Comparison of ENCODE assay signal across 16 mouse cellular contexts in the genomic region with DNA sequence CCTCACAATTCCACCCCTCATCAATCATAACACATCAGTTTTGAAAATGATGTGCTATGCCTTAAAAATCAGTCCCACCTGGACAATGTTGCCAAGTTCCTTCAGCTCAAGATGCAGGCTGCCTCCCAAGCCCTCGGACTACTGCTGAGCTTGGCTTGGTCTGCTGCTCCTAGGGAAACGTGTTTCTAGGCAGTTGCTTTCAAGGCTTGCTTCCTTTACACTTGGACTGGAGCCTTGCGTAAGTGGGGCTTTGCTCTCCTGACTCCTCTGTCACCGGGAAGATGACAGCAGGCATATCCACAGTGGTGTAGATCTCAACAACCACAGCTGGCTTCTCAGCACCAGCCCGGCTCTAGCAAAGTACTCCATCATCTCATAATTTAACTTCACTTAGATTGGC.
DNase-seq lines count a peak whose midpoint lies in the region; ATAC-seq lines count a peak whose summit lies in the region.
"Had no signal": no experiment of that assay in that cellular context is flagged by ENCODE, and none has a peak within 500 bp of the region (broad histone marks: within the 10 kb centered on the region; RNA-seq: fewer than 3 reads in every experiment).

No protein-coding gene starts in this region.

- H3K36me3 ChIP-seq in heart, embryonic 15.5 days, result no peaks in the 10 kb centered on the region
- no peaks in the 10 kb centered on the region for H3K36me3 ChIP-seq in heart, embryonic 11.5 days (ENCODE audit: control insufficient read depth, insufficient read depth, low read length)
- H3K36me3 ChIP-seq: hindbrain, embryonic 15.5 days; liver, embryonic 13.5 days had no signal

- ATAC-seq in heart, embryonic 15.5 days (replicated peaks; ENCODE audit: insufficient number of reproducible peaks, insufficient read depth, low FRiP score, low read depth), result no peak
- ATAC-seq in heart, embryonic 11.5 days (replicated peaks; ENCODE audit: insufficient number of reproducible peaks, low FRiP score, low TSS enrichment), result no peak
- ATAC-seq in megakaryocyte, adult 5-6 weeks (ENCODE audit: poor library complexity, severe bottlenecking), result peak; percentile 45
- ATAC-seq: CD4-positive, CD25-positive, alpha-beta regulatory T cell, adult 4 months; forebrain, embryonic 13.5 days; intestine, embryonic 16.5 days had no signal

- 64% methylated on average over 5 of the region's 5 CpGs for WGBS in heart, embryonic 15.5 days
- 81% methylated on average over 5 of the region's 5 CpGs for WGBS in heart, embryonic 11.5 days (ENCODE audit: insufficient replicate concordance)

- peaks cover 7% of the 10 kb centered on the region for H3K4me1 ChIP-seq in heart, embryonic 15.5 days (replicated peaks)
- no peaks in the 10 kb centered on the region for H3K4me1 ChIP-seq in heart, embryonic 11.5 days (ENCODE audit: control insufficient read depth, insufficient read depth, low read length)
- H3K4me1 ChIP-seq: kidney, embryonic 15.5 days had no signal

- peak overlapping the region; percentile 24; the same call in 1 of the 2 replicates for H3K27ac ChIP-seq in heart, embryonic 15.5 days
- no peak overlapping the region for H3K27ac ChIP-seq in heart, embryonic 11.5 days (ENCODE audit: low read depth, low read length)
- H3K27ac ChIP-seq: forebrain, embryonic 13.5 days; hindbrain, embryonic 15.5 days; kidney, embryonic 15.5 days; liver, embryonic 13.5 days had no signal

- H3K9ac ChIP-seq in heart, embryonic 15.5 days, result no peak overlapping the region
- H3K9ac ChIP-seq in heart, embryonic 11.5 days (ENCODE audit: low read depth, low read length), result no peak overlapping the region
- H3K9ac ChIP-seq: forebrain, embryonic 13.5 days; hindbrain, embryonic 15.5 days; kidney, embryonic 15.5 days; liver, embryonic 13.5 days had no signal

- H3K9me3 ChIP-seq in heart, embryonic 15.5 days (replicated peaks), result no peaks in the 10 kb centered on the region
- H3K9me3 ChIP-seq in heart, embryonic 11.5 days (replicated peaks; ENCODE audit: control insufficient read depth, low read length), result no peaks in the 10 kb centered on the region
- H3K9me3 ChIP-seq: forebrain, embryonic 13.5 days; G1E; hindbrain, embryonic 15.5 days; kidney, embryonic 15.5 days; liver, embryonic 13.5 days had no signal

- DNase-seq in brain, adult 2 months (ENCODE audit: low read depth, low spot score), result peak; percentile 23
- DNase-seq in cerebellum, adult 9-10 months, result peak; percentile 30
- DNase-seq in left cerebral cortex, adult 11 months (ENCODE audit: low spot score), result no peak
- no peak for DNase-seq in lung, postnatal 36 days
- DNase-seq: gastrocnemius, postnatal 25 days; left cerebral cortex, postnatal 4 days; liver, embryonic 13.5 days had no signal

- no peaks in the 10 kb centered on the region for H3K27me3 ChIP-seq in heart, embryonic 15.5 days
- H3K27me3 ChIP-seq in heart, embryonic 11.5 days (ENCODE audit: control insufficient read depth, insufficient read depth, low read length), result no peaks in the 10 kb centered on the region
- H3K27me3 ChIP-seq: forebrain, embryonic 13.5 days; hindbrain, embryonic 15.5 days; kidney, embryonic 15.5 days; liver, embryonic 13.5 days had no signal

- no peak overlapping the region for H3K4me3 ChIP-seq in heart, embryonic 15.5 days
- H3K4me3 ChIP-seq in heart, embryonic 11.5 days (ENCODE audit: low read depth, low read length), result no peak overlapping the region
- H3K4me3 ChIP-seq: forebrain, embryonic 13.5 days; hindbrain, embryonic 15.5 days; kidney, embryonic 15.5 days; liver, embryonic 13.5 days had no signal

- no peak overlapping the region for H3K4me2 ChIP-seq in heart, embryonic 15.5 days
- no peak overlapping the region for H3K4me2 ChIP-seq in heart, embryonic 11.5 days
- H3K4me2 ChIP-seq: forebrain, embryonic 13.5 days; hindbrain, embryonic 15.5 days; kidney, embryonic 15.5 days; liver, embryonic 13.5 days had no signal

Comparison
In these comparisons a context has a peak if more than half of its experiments do, and no peak if none do; other contexts are left out.
1. DNase-seq: peak in brain, adult 2 months (single experiment) and cerebellum, adult 9-10 months (single experiment); none in left cerebral cortex, adult 11 months (single experiment) and lung, postnatal 36 days (single experiment).